Mouse (Mus musculus) spleen, adult 2 months (tissue): Measurements from ENCODE around the gene Gapdhs.

Experiments
- CTCF ChIP-seq: fragments of 200-500 bp; IDR thresholded peaks from 2 replicates; pipeline ENCODE4 v1.5.1; 2011; ENCODE audit warnings: mild to moderate bottlenecking, inconsistent platforms; ENCODE audit not compliant: insufficient read depth, insufficient read length, insufficient replicate concordance; ENCODE audit errors: extremely low read depth
- POLR2A ChIP-seq: fragments of 200-500 bp; IDR thresholded peaks from 2 replicates; pipeline ENCODE4 v1.6.1; 2011; ENCODE audit warnings: low read depth, low read length, inconsistent platforms

GRCm38 (mm10) chr7:30757001-30757400, 13.5 kb upstream of the Gapdhs start:
- TF ChIP-seq POLR2A: no peak
- TF ChIP-seq CTCF: no peak
